Mouse (Mus musculus): ENCODE measurements at regions not wholly inside any gene's neighbourhood (a gene's known extent, or its start where the extent isn't known, plus 50 kb on each side); places are given as distances from the start of the nearest gene placed in this dataset.

DNA sequence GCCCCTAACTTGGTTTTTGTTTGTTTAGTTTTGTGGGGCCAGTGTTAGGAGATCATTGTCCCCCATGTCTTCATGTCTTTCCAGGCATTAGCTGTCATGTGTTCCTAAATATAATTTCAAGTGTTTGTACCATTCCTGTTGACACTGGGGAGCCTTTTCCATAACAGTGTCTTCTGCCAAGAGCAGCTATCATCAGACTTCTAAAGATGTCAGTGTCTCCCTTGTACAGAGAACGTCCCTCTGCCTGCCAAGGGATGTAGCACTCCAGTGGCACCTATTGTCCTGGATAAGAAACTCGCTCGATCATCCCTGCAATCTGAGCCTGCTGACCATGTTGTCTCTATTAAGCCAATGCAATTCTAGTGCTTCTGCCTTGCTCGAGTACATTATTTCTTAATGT lies 64.6 kb upstream of the Lhfpl2 start:
- no peak for TF ChIP-seq USF1 (IDR thresholded peaks at IDR 0.05; ENCODE audit: low read depth)
- TF ChIP-seq MYOD1 (IDR thresholded peaks at IDR 0.05; ENCODE audit: control insufficient read depth in 1 of 3, insufficient read length in 2 of 3, low read depth in 2 of 3) = no peak
- no peak for TF ChIP-seq MAX (IDR thresholded peaks at IDR 0.05; ENCODE audit: low read depth)
- no peak for TF ChIP-seq TCF12 (IDR thresholded peaks at IDR 0.05; ENCODE audit: insufficient read depth, poor library complexity, severe bottlenecking)
- TF ChIP-seq POLR2A (IDR thresholded peaks at IDR 0.05; ENCODE audit: insufficient read length, low read depth) = no peak
- TF ChIP-seq REST (IDR thresholded peaks at IDR 0.05; ENCODE audit: insufficient read depth, insufficient read length) = no peak
- TF ChIP-seq POLR2AphosphoS2 (IDR thresholded peaks at IDR 0.05; ENCODE audit: insufficient read length, low read depth) = no peak
- TF ChIP-seq SRF (IDR thresholded peaks at IDR 0.05; ENCODE audit: control insufficient read depth, insufficient read length, low read depth) = no peak
- TF ChIP-seq E2F4 (IDR thresholded peaks at IDR 0.05; ENCODE audit: insufficient read depth) = no peak
- TF ChIP-seq CEBPB (IDR thresholded peaks at IDR 0.05; ENCODE audit: insufficient read depth, poor library complexity, severe bottlenecking) = no peak
- no peak for TF ChIP-seq MYOG (IDR thresholded peaks at IDR 0.05; ENCODE audit: control insufficient read depth in 1 of 3, insufficient read depth in 1 of 3, insufficient read length in 2 of 3, low read depth in 2 of 3)
- no peak for TF ChIP-seq TCF3 (IDR thresholded peaks at IDR 0.05; ENCODE audit: insufficient read length, low read depth)
- Histone ChIP-seq H3ac (ENCODE audit: control insufficient read depth, insufficient read length) (no peak overlapping the region), H3K4me3 (no peak overlapping the region), H3K4me2 (ENCODE audit: low read depth) (no peak overlapping the region), H3K36me3 (ENCODE audit: control insufficient read depth, insufficient read depth) (no peaks in the 10 kb centered on the region), H3K27me3 (ENCODE audit: control insufficient read depth, insufficient read depth, insufficient read length) (no peaks in the 10 kb centered on the region), H3K79me2 (ENCODE audit: control insufficient read depth, insufficient read depth) (no peaks in the 10 kb centered on the region)

DNA sequence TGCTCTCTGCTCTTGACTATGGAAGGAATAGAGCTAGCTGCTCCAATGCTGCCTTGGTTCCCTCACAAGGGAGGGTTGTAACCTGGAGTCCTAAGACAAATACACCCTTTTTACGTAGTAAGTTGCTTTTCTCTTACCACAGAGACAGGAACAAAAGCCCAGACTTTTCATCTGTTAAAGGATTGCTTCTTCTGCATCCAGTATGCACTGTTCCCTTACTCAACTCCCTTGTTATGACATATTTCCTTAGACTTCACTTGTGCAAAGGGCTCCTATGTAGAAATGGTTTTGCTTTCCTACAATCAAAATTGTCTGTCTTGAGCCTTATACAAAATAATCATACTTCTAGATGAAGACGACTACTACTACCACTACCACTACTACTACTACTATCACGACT lies 62.2 kb upstream of the Lhfpl2 start:
- Histone ChIP-seq H3K27me3 (ENCODE audit: control insufficient read depth, insufficient read depth, insufficient read length) (no peaks in the 10 kb centered on the region), H3K4me2 (ENCODE audit: low read depth) (no peak overlapping the region), H3ac (ENCODE audit: control insufficient read depth, insufficient read length) (no peak overlapping the region), H3K4me3 (no peak overlapping the region), H3K79me2 (ENCODE audit: control insufficient read depth, insufficient read depth) (no peaks in the 10 kb centered on the region), H3K36me3 (ENCODE audit: control insufficient read depth, insufficient read depth) (no peaks in the 10 kb centered on the region)
- TF ChIP-seq MYOG (IDR thresholded peaks at IDR 0.05; ENCODE audit: control insufficient read depth in 1 of 3, insufficient read depth in 1 of 3, insufficient read length in 2 of 3, low read depth in 2 of 3) (no peak), SRF (IDR thresholded peaks at IDR 0.05; ENCODE audit: control insufficient read depth, insufficient read length, low read depth) (no peak), MYOD1 (IDR thresholded peaks at IDR 0.05; ENCODE audit: control insufficient read depth in 1 of 3, insufficient read length in 2 of 3, low read depth in 2 of 3) (no peak), POLR2AphosphoS2 (IDR thresholded peaks at IDR 0.05; ENCODE audit: insufficient read length, low read depth) (no peak), POLR2A (IDR thresholded peaks at IDR 0.05; ENCODE audit: insufficient read length, low read depth) (no peak), TCF12 (IDR thresholded peaks at IDR 0.05; ENCODE audit: insufficient read depth, poor library complexity, severe bottlenecking) (no peak), CEBPB (IDR thresholded peaks at IDR 0.05; ENCODE audit: insufficient read depth, poor library complexity, severe bottlenecking) (no peak), USF1 (IDR thresholded peaks at IDR 0.05; ENCODE audit: low read depth) (no peak), MAX (IDR thresholded peaks at IDR 0.05; ENCODE audit: low read depth) (no peak), E2F4 (IDR thresholded peaks at IDR 0.05; ENCODE audit: insufficient read depth) (no peak), TCF3 (IDR thresholded peaks at IDR 0.05; ENCODE audit: insufficient read length, low read depth) (no peak), REST (IDR thresholded peaks at IDR 0.05; ENCODE audit: insufficient read depth, insufficient read length) (no peak)

DNA sequence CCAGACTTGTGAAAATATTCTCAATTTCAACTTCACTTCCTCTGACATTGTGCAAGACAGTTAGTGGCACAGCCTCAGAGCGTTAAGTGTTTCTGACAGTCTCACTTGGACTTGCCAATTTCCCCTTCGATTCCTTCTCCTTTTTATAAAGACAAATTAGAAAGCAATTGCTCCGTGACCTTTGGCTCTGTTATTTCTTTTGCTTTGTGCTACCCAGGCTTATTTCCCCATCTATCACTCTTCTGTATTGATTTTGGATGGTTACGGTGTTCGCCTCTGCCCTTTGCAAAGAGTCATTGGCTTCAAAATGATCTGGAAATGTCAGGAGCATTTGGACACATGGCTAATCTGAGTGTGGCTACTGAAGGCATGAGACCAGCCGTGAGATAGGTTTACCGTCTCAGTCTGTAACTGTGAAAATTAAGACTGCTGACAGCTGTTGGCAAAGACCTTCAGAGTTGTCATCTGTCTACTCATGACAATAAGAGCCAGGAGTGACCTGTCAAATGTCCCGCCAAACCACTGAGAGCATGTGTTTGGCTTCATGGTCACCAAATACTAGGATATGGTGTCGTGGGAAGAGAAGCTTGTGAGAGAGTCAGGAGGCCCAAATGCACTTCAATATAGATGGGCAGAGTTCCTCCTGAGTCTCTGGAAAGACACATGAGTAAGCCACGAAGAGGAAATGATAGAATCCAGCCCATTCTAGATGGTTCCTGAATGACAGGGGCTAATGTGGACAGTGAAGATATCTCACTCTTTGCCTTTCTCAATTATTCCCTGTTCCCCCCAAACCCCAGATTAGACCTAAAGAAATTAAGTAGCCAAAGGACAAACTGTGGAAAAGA lies 60.8 kb upstream of the Lhfpl2 start:
- H3ac ChIP-seq (ENCODE audit: control insufficient read depth, insufficient read length) = no peak overlapping the region
- peak overlapping the region; percentile 67 for H3K4me2 ChIP-seq (ENCODE audit: low read depth)
- no peaks in the 10 kb centered on the region for H3K27me3 ChIP-seq (ENCODE audit: control insufficient read depth, insufficient read depth, insufficient read length)
- no peaks in the 10 kb centered on the region for H3K36me3 ChIP-seq (ENCODE audit: control insufficient read depth, insufficient read depth)
- no peak for TF ChIP-seq CEBPB (IDR thresholded peaks at IDR 0.05; ENCODE audit: insufficient read depth, poor library complexity, severe bottlenecking)
- TF ChIP-seq TCF3 (IDR thresholded peaks at IDR 0.05; ENCODE audit: insufficient read length, low read depth) = no peak
- peak; percentile 45 for TF ChIP-seq TCF12 (IDR thresholded peaks at IDR 0.05; ENCODE audit: insufficient read depth, poor library complexity, severe bottlenecking)
- TF ChIP-seq MYOG (IDR thresholded peaks at IDR 0.05; ENCODE audit: control insufficient read depth in 1 of 3, insufficient read depth in 1 of 3, insufficient read length in 2 of 3, low read depth in 2 of 3) = peak in 2 of 3 experiments; percentile 62 to 80
- peak; percentile 60 to 86 (median 72) for TF ChIP-seq MYOD1 (IDR thresholded peaks at IDR 0.05; ENCODE audit: control insufficient read depth in 1 of 3, insufficient read length in 2 of 3, low read depth in 2 of 3)
- no peak for TF ChIP-seq SRF (IDR thresholded peaks at IDR 0.05; ENCODE audit: control insufficient read depth, insufficient read length, low read depth)
- peak; percentile 0 for TF ChIP-seq USF1 (IDR thresholded peaks at IDR 0.05; ENCODE audit: low read depth)
- TF ChIP-seq POLR2A (IDR thresholded peaks at IDR 0.05; ENCODE audit: insufficient read length, low read depth) = no peak
- peak; percentile 56 for TF ChIP-seq MAX (IDR thresholded peaks at IDR 0.05; ENCODE audit: low read depth)
- no peak for TF ChIP-seq E2F4 (IDR thresholded peaks at IDR 0.05; ENCODE audit: insufficient read depth)
- H3K4me3 ChIP-seq = no peak overlapping the region
- no peaks in the 10 kb centered on the region for H3K79me2 ChIP-seq (ENCODE audit: control insufficient read depth, insufficient read depth)

DNA sequence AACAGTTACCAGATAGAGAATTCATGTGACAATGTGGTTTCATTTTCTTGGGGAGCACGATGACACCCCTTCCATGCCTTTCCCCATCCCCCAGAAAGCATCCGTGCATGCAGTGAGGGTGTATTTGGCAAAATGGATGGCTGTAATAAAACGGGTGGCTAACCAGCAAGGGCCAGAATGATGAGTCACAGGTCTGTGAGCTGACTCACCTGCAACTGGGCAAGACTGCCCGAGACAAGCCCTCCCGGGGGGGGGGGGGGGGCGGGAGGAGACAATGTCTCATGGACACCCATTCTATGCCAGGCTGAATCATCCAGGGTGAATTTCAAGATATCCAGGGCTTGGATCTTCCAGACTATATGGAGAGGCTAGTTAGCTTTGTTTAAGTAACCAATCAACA lies 59.6 kb upstream of the Lhfpl2 start:
- Histone ChIP-seq H3K4me2 (ENCODE audit: low read depth) (peak overlapping the region; percentile 67), H3K4me3 (no peak overlapping the region), H3ac (ENCODE audit: control insufficient read depth, insufficient read length) (no peak overlapping the region), H3K36me3 (ENCODE audit: control insufficient read depth, insufficient read depth) (no peaks in the 10 kb centered on the region), H3K27me3 (ENCODE audit: control insufficient read depth, insufficient read depth, insufficient read length) (no peaks in the 10 kb centered on the region), H3K79me2 (ENCODE audit: control insufficient read depth, insufficient read depth) (no peaks in the 10 kb centered on the region)
- peak in 1 of 3 experiments; percentile 45 for TF ChIP-seq MYOD1 (IDR thresholded peaks at IDR 0.05; ENCODE audit: control insufficient read depth in 1 of 3, insufficient read length in 2 of 3, low read depth in 2 of 3)
- TF ChIP-seq REST (IDR thresholded peaks at IDR 0.05; ENCODE audit: insufficient read depth, insufficient read length) = no peak
- TF ChIP-seq SRF (IDR thresholded peaks at IDR 0.05; ENCODE audit: control insufficient read depth, insufficient read length, low read depth) = no peak
- TF ChIP-seq MYOG (IDR thresholded peaks at IDR 0.05; ENCODE audit: control insufficient read depth in 1 of 3, insufficient read depth in 1 of 3, insufficient read length in 2 of 3, low read depth in 2 of 3) = peak in 1 of 3 experiments; percentile 37
- no peak for TF ChIP-seq USF1 (IDR thresholded peaks at IDR 0.05; ENCODE audit: low read depth)
